Mouse (Mus musculus): ENCODE results near the gene Robo1.

The Robo1 gene

DNA sequence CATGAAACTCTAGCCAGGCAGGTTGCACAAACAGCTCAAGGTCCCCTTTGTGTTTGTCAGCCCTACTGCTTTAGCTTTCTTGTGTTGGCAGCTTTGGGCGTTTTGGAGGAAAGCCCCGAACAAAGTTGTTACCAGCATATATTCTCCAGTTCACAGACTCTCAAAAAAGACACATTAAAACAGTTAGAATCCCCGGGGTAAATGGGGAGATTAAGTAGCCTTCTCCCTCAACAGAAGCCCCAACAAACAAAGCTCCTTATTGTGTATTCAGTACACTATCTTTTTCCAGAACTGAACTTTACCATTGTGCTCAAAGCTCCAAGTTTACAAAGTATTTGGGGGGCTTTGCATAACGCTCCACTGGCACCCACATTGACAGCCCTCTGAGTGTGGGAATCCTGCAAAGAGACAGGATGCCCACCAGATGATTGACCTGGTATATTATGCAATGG, 302.6 kb downstream of the Robo1 start:
- DNase-seq = no peak

DNA sequence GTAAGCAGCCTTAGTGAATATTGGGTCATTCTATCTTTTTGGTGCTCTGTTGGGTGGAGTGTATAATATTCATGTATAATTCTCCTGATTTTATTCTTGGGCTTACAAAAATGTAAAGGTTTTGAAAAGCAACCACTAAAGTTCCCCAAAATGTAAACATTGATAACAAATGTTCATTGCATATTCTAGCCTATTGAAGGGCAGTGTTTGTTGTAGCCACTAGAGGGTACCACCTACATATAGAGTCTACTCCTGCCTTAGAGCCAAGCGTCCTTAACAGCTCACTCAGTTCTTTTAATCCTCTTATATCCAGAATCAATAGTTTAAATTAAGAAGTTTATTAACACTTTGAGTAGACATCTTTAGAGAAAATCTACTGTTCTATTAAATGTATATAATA, 306.8 kb downstream of the Robo1 start:
- DNase-seq = no peak

- DNase-seq = no peak
These were observed 307.3 kb downstream of the Robo1 start for GRCm38 (mm10) chr16:72615360-72615759.

GRCm38 (mm10) chr16:72622371-72622770, 314.3 kb downstream of the Robo1 start:
- no peak for DNase-seq

GRCm38 (mm10) chr16:72622868-72623267, 314.8 kb downstream of the Robo1 start:
- no peak for DNase-seq

DNA sequence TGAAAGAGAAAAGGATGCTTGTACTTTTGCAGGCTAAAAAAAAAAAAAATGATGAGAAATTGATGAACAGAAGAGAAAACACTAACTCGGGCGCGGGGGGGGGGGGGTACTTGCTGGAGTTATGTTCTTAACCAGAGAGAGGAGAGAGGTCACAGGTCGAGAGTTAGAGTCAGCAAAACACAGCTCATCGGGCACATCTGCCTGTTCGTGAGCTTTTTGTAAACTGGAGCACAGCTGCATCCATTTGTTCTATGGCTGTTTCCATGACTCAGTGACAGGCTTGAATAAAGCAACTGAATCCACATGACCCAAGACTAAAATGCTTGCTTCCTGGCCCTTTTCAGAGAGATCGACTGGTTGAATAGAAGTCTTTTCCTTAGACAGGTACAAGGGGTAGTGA, 325.7 kb downstream of the Robo1 start:
- DNase-seq = no peak

DNA sequence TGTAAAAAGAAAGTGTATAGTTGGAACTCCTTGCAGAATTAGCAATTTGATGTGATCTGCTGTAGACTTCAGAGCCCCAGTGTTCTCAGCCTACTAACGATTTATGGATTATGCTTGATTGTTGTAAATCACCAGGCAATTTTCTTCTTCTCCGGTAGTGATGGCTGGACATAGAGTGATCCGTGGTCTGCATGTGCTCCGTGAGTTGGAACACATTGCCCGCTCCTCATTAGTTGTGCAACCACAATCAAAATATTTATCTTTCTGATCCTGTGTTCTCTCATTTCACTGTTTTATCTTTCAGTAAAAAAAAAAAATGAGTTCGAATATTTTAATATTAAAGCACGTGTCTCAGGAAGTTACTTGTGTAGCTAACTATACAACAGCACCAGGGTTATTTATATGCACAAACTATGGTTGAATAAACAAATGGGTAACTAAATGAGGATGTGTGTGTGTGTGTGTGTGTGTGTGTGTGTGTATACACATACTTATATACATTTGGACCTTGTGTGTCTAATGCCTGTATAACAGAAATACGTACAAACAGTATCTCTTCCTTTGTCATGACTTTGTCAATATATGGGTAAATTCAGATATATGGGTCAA, 331.3 kb downstream of the Robo1 start:
- DNase-seq = no peak

DNA sequence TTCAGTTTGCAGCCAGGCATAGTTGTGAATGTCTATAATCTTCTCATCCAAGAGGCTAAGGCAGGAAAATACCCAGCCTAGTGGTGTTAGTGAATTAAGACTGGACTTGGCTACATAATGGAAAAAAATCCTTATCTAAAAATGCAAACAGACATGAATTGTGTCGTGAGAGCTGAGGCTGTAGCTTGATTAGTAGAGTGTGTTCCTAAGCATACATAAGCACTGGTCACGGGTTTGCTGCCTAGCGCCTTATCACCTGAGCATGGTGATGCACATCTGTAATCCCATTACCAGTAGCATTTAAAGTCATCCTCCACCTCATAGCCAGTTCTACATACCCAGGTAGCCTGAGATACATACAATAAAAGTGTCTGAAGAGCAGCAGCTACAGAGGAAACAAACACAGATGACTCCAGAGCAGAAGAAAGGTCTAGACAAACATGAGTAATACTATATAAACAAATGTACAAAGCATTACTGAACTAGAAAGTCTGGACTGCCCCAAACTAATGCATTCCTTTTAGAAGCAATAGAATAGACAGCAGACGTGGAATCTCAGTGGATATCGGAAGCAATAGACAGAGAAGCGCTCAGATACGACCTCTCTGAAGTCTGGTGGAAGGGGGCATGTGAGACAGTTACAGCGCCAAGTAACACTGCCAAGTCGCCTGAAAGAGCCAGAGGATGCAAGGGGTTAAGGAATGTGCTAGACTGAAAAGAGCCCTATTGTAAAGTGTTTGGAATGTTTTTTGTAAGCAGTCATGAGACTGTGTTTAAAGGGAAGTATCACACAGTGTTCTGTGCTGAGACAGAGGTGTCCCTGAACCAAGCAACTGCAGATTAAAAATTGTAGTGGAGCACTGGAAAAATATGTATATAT, 333.1 kb downstream of the Robo1 start:
- DNase-seq = no peak

- DNase-seq = no peak
These were observed 337.8 kb downstream of the Robo1 start for GRCm38 (mm10) chr16:72645890-72646289.

DNA sequence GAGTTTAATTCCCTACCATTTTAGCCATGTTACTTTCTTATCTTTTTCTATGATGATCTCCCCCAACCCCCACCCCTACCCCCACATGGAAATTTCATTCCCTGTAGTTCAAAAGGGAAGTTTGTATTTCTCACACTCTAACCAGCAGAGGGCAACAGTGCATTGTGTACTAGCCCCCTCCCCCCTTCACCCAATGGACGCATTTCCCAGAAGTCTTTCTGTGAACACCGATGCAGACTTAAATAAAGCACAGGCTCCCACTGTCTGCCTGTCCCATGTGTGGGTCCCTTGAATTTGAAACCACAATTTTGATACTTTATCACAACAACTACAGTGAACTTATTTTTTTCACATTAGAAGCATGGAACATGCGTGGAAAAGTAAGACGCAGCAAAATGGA, 341.2 kb downstream of the Robo1 start:
- no peak for DNase-seq

DNA sequence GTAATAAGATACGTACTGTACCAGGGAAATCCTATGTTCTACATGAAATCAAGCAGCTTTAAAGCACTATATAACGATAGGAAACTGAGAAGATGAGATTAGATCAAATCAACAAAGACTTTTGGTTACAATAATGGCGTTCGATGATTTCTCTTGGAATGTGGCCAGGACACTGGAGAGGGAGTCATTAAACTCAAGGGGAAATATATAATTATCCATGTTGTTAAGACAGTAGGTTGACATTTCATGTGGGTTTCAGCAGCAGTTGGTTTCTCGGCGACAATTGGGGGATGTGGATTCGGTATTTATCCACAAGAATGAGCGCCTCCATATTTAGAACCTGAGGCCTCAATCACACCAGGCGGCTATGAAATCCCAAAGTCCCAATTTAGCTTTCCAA, 347.3 kb downstream of the Robo1 start:
- DNase-seq = no peak

DNA sequence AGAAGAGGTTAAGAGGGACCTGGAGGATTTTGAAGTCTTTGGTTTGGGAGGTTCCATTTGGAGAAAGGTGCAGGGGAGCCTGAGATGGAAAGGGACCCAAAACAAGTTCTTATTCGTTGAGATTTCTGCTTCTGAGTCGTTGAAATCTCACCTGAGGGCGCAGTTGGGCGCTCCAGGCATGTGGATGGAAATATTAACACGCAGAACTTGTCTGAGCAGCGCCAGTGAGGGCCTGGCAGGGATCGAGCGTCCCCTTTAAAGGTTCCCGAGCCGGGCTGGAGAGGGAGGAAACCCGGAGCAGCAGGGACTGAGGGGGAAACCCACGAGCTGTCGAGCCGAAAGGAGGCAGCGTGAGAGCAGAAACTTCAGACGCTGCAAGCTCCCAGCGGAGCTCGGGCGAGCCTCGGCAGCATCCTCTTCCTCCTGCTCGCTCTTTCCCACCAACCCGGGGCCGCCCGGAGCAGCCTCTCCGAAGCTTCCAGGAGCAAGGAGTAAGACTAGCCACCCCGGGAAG, 354.8 kb downstream of the Robo1 start:
- peak; percentile 66 for DNase-seq

- peak; percentile 48 for DNase-seq
These were observed 355.5 kb downstream of the Robo1 start for GRCm38 (mm10) chr16:72663351-72664232.

- DNase-seq = no peak
These were observed 356.1 kb downstream of the Robo1 start for GRCm38 (mm10) chr16:72664233-72664613.

DNA sequence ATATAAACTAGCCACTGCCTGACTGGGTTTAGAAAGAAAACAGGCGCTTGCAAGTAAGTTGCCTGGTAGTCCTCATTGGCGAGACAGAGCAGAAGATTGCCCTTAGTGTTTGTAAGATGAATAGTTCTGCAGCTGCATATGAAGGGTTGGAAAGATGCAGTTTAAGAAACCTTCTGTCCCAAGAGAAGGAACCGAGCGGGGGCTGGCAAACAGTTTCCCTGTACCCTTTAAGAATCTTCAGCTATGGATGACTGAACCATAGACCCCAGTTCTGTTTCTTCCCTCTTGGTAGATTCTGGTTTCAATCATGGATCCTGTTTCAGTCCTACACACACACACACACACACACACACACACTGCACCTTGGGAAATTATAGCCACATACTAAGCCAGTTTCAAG, 356.7 kb downstream of the Robo1 start:
- no peak for DNase-seq

- DNase-seq = no peak
These were observed 357.3 kb downstream of the Robo1 start for GRCm38 (mm10) chr16:72665454-72665853.

GRCm38 (mm10) chr16:72670240-72671038, 362.3 kb downstream of the Robo1 start:
- no peak for DNase-seq

DNA sequence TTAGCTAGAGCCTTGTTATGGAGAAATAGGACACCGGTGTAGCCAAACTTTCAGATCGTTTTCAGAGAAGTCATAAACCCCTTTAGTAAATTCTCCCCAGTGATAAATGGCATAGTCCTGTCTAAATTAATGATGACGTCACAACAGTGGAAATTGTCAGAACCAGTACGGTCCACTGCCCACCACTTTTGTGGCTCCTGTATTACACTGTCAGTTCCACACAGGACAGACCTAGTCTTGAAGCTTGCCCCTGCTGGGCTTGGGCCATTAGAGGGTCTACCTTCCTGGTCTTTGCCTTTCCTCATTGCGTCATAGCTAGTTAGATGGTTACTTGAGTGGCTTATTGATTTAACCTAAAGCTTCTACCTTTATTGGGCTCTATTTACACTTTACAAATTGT, 369.1 kb downstream of the Robo1 start:
- DNase-seq = no peak

- DNase-seq = no peak
These were observed 370.3 kb downstream of the Robo1 start for GRCm38 (mm10) chr16:72678450-72678849.

- DNase-seq = no peak
These were observed 370.9 kb downstream of the Robo1 start for GRCm38 (mm10) chr16:72678947-72679558.

DNA sequence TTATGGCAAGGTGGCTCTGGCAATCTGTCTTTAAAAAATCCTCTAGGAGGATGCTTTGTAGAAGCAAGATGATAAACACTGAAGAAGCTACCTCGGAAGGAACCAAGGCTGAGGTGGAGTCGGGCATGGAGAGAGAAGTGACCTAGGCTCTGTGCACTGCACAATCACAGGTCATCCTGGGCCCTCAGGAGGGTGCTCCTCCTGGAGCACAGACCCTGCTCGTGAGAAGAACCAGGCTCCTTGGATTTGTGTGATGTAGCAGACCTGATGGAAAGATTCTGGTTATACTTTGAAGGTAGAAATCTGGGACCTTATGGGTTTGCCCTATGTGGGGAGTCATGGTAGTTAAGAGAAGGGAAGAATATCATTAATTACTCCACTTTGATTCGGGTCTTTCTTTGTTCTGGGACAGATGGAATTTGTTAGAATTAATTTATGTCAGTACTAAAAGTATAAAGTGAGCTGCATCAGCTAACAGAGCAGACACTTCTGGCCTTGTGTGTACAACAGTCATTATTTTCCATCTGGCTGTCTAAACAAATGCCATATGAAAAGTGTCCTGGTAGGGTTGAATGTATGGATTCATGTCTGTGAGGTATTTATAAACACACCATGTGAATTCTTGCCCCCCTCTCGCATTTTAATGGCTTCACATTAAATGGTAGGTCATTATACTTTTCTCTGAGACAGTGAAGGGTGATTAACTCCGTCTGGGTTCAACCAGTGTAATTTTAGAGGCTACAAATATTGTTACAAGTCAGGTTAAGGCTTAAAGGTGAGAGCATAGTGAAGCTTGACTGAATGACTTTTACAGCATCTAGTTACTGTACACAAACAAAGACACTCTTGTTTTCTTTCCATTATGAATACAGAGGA, 377.7 kb downstream of the Robo1 start:
- DNase-seq = no peak

Data from right cerebral cortex, postnatal 14 days (tissue).